Mouse (Mus musculus) cortical plate, adult 2 months (tissue): Measurements from ENCODE around the gene Calb2.

Experiments used
- CTCF ChIP-seq: fragments of 200-500 bp; IDR thresholded peaks from 2 replicates; pipeline ENCODE4 v1.5.1; 2011; ENCODE audit warnings: mild to moderate bottlenecking, control low read depth, low read length; ENCODE audit not compliant: insufficient read depth; ENCODE audit errors: extremely low read depth
- POLR2A ChIP-seq: fragments of 200-500 bp; IDR thresholded peaks from 2 replicates; pipeline ENCODE4 v1.6.1; 2011; ENCODE audit warnings: mild to moderate bottlenecking, low read length, control low read depth; ENCODE audit not compliant: insufficient read depth; ENCODE audit errors: extremely low read depth

DNA sequence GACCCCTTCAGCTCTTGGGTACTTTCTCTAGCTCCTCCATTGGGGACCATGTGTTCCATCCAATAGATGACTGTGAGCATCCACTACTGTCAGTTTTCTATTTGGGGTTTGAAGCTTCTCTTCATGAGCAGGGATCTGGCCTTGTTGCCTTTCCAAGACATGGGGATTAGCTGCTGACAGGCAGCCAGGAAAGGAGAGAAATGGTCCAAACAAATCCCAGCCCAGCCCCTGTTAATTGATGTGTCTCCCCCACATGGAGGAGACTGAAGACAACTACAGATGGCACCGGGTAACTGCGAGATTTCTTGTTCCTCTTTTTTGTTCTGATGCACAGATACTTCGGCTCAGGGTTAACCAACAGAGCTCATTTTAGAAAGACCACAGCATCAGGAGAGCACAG is 27.9 kb downstream of the Calb2 start:
- TF ChIP-seq CTCF (no peak), POLR2A (no peak)
